Mouse (Mus musculus): ENCODE measurements around the gene Siglecg.
A peak's percentile ranks its signal among the peaks of the same experiment; 100 is the strongest.

Gene Siglecg

GRCm38 (mm10) chr7:43442684-43443083 is 34.7 kb downstream of the Siglecg start:
- DNase-seq = peak; percentile 24

- DNase-seq = peak; percentile 93
These were observed 35.3 kb downstream of the Siglecg start for GRCm38 (mm10) chr7:43443126-43443916.

DNA sequence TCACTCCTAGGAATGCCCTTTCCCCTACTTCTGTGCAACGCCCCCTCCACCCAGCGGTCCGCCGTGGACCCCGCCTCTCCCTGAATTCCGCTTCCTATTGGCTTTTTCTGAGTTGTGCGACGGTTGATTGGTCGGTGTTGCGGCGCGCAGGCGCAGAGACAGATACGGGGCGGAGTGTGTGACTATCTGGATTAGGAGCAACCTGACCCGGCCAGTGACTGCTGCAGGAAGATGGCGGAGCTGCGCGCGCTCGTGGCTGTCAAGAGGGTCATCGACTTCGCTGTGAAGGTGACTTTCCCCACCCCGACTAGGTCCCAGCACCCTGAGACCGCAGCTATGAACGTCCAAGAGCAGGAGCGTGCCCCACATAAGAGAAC is 35.9 kb downstream of the Siglecg start, which contains the start of the genes Etfb and Gm45233:
TSS of gene Etfb (plus strand) at position 167 of the 377 bp plus-strand sequence.
TSS of gene Gm45233 (plus strand) at position 212 of the 377 bp plus-strand sequence.
- peak; percentile 98 for DNase-seq

- peak; percentile 30 for DNase-seq
These were observed 39.8 kb downstream of the Siglecg start for GRCm38 (mm10) chr7:43447801-43448200.

GRCm38 (mm10) chr7:43448246-43448645 is 40.2 kb downstream of the Siglecg start:
- peak; percentile 45 for DNase-seq

DNA sequence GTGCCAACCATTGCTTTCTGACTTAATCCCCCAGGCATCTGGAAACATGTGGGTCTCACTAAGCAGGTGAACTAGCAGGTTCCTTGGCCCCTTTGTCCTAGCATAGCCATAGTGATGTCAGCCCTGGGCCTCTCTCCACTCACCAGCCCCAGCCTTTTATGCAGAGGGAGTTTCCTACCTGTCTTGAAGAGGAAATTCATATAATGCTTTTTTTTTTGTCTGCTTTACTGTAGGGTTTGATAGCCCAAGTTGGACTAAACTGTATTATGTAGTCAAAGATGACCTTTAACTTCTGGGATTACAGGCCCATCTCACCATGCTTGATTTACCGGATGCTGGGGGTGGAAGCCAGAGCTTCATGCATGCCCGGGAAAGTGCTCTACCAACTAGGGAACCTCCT is 41.8 kb downstream of the Siglecg start:
- DNase-seq = no peak

DNA sequence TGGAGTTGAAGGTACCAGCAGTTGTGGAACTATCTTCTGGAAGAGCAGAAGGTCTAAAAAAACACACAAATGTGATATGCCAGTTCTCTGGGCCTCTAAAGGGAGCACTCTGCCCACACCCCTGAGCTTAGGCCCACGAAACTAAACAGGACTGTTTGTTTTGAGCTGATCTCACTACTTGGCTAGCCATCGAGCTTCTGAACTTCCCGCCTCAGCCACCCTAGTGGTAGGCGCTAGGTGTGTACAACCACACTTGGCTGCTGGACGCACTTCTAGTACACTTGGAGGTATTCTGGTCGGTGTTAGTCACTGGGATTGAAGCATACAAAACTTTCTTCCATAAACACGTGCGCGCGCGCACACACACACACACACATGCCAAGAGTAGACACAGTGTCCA is 43.7 kb downstream of the Siglecg start:
- DNase-seq = peak; percentile 31

- DNase-seq = peak; percentile 42
These were observed 44.6 kb downstream of the Siglecg start for GRCm38 (mm10) chr7:43452609-43453008.

- peak; percentile 57 for DNase-seq
These were observed 45.8 kb downstream of the Siglecg start for GRCm38 (mm10) chr7:43453599-43454355.

- DNase-seq = peak; percentile 44
These were observed 46.4 kb downstream of the Siglecg start for GRCm38 (mm10) chr7:43454371-43454770.

DNA sequence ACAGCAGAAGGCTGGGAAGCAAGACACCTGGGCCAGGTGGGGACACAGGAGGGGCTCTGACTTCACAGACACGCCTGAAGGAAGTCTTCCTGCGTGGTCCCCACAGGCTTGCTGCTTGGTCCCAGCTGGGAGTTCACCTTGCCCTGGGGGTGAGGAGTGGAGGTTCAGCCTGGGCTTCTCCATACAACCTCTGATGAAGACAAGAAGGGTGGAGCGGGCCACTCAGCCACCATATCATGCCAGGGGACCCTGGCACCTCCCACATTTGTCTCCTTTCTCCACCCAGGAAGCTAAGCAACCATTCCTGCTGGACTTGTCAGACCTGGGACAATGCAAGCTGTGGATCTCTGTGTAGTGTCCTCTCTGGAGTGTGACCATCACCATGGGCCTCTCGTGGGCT is 54.8 kb downstream of the Siglecg start, which contains the start of gene Vsig10l:
TSS of gene Vsig10l (plus strand) at position 301 of the 400 bp plus-strand sequence.
- no peak for DNase-seq

DNA sequence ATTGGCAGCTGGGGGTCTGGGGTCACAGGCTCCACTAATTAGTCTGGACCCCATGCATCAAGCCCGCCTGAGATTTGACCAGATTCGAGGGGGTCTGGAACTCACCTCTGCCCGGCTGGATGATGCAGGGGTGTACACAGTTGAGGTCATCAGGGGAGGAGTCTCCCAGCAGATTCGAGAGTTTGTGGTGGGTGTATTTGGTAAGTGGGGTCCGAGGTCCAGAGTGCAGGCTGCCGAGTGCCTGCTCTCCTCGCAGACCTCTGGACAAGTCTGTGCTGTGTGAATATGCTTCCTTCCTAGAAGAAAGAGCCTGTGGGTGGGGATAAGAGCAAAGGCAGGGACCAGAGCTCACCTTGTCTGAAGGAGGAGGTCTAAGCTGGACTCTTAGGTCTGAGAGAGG is 56.0 kb downstream of the Siglecg start:
- no peak for DNase-seq

- peak; percentile 68 for DNase-seq
These were observed 56.9 kb downstream of the Siglecg start for GRCm38 (mm10) chr7:43464864-43465343.

DNA sequence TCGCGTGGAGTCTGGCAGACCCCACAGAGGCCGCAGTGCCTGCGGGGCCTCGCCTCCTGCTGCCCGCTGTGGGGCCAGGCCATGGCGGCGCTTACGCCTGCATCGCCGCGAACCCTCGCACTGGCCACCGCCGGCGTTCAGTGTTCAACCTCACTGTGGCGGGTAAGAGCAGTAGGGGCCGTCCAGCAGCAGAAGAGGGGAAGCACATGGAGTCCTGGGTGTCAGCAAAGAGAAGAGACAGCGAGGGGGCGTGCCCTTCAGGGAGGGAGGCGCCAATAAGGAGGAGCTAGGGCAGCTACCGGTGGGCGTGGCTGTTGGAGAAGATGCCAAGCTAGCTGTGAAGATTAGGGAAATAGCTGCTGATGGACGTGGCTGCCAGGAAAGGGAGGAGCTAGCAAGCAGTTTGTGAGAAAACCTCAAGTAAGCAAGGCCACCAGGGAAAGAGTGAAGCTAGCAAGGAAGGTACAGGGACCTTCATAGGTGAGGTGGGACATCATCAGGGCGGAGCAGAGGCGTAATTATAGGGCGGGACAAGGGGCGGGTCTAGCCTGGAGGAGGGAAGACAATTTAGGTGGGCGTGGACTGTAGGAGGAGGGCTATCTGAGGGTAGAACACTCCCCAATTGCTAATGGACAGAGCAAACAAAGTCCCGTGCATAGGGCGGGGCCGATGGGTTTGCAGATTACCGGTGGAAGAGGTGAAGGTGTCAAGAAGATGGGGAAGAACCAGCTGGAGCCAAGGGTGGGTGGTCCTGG is 57.5 kb downstream of the Siglecg start:
- DNase-seq = peak; percentile 97

DNA sequence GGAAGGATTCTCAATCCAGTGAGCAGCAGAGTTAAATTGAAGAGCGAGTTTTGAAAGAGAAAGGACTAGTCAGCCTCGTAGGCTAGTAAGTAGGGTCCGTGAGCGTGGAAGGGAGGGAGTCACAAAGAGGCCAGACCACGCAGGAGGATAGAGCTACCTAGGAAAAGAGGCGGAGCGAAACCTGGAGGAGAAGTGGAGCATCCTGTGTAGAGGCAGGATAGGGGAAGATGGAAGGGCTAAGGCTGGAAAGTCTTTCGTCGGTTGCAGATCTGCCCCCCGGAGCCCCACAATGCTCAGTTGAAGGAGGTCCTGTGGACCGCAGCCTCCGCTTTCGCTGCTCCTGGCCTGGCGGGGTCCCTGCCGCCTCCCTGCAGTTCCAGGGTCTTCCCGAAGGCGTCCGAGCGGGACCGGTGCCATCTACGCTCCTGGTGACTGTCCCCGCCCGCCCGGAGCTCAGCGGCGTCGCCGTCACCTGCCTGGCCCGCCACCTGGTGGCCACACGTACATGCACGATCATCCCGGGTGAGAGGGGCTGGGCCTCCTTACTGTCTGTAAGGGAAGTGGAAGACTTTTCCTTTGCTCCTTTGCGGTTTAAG is 58.2 kb downstream of the Siglecg start:
- peak; percentile 91 for DNase-seq

Measured in lung, postnatal 36 days (tissue).